In the genomic region with DNA sequence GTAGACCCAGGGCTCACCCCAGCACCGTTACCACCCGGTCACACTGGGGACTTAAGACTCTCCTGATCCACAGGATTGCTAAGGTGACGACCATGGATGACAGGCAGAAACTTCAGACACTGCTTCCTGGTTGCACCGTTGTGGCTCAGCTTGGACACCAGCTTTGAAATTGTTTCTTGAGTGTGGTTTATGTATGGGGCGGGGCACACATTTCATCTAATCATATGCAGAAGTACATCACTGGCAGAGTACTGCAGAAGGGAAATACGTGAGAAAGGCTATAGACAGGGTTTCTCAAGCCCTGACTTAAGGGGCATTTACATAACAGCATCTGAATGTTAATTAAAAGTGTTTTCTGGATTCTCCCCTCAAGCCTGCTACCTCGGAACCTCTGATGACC, we compare ENCODE assay signal across 14 mouse cellular contexts.
DNase-seq lines count a peak whose midpoint lies in the region; ATAC-seq lines count a peak whose summit lies in the region.
"Had no signal": no experiment of that assay in that cellular context is flagged by ENCODE, and none has a peak within 500 bp of the region (broad histone marks: within the 10 kb centered on the region; RNA-seq: fewer than 3 reads in every experiment).

No protein-coding gene starts in this region.

- DNase-seq in heart, adult 11 months: peak; percentile 59
- DNase-seq in heart, postnatal 4 days: no peak
- peak; percentile 49 for DNase-seq in 416B (ENCODE audit: low read depth)
- DNase-seq in cerebellum, adult 18-20 months: no peak
- no peak for DNase-seq in heart, postnatal 25 days (ENCODE audit: low spot score)
- DNase-seq: forebrain, postnatal 0 days; lung, embryonic 14.5 days; retina, postnatal 1 day; spleen, adult 18-20 months; thymus, postnatal 36 days had no signal

- peak; percentile 54 for ATAC-seq in granulocyte monocyte progenitor cell, adult 5-6 weeks (replicated peaks; ENCODE audit: poor library complexity, severe bottlenecking)
- ATAC-seq in megakaryocyte progenitor cell, adult 5-6 weeks (replicated peaks; ENCODE audit: poor library complexity): peak; percentile 51
- no peak for ATAC-seq in frontal cortex, adult (ENCODE audit: low TSS enrichment)
- ATAC-seq: hindbrain, postnatal 0 days had no signal

- intact Hi-C loops in heart, postnatal 25 days (cut with DNase I): no loop called here

Comparison
In these comparisons a context has a peak if more than half of its experiments do, and no peak if none do; other contexts are left out.
1. DNase-seq: peak in heart, adult 11 months (single experiment) and 416B (single experiment); none in heart, postnatal 4 days (single experiment), cerebellum, adult 18-20 months (0 of 2) and heart, postnatal 25 days (single experiment).